ENCODE assay signal across 16 mouse cellular contexts in genomic region chr16:11638739-11639138, GRCm38 (mm10).
DNase-seq lines count a peak whose midpoint lies in the region; TF ChIP-seq lines count a peak whose summit lies in the region.
"Had no signal": no experiment of that assay in that cellular context is flagged by ENCODE, and none has a peak within 500 bp of the region (broad histone marks: within the 10 kb centered on the region; RNA-seq: fewer than 3 reads in every experiment).

No protein-coding gene starts in this region.

- TF ChIP-seq CTCF in layer of hippocampus, adult 2 months (conservative IDR thresholded peaks at IDR 0.05): no peak

- H3K27ac ChIP-seq in layer of hippocampus, adult 2 months: peak overlapping the region; percentile 69
- H3K27ac ChIP-seq: forebrain, embryonic 10.5 days; heart, adult 2 months; hindbrain, embryonic 12.5 days; left cerebral cortex, adult 2 months had no signal

- peak; percentile 47 for DNase-seq in adrenal gland, adult 2 months
- DNase-seq in adrenal gland, adult 8-10 months: no peak
- DNase-seq in layer of hippocampus, adult 2 months (ENCODE audit: low spot score in 2 of 2): no peak
- DNase-seq in layer of hippocampus, postnatal 25 days (ENCODE audit: extremely low spot score in 1 of 2, low spot score in 1 of 2): no peak
- peak; percentile 81 for DNase-seq in adipocyte (ENCODE audit: low spot score)
- peak; percentile 30 to 33 for DNase-seq in cerebellum, postnatal 14 days
- DNase-seq in frontal cortex, postnatal 25 days (ENCODE audit: low spot score in 2 of 2): no peak
- DNase-seq: forebrain, postnatal 0 days; gastrocnemius, postnatal 25 days; heart, adult 2 months; kidney, postnatal 36 days; liver, postnatal 0 days; thymus, postnatal 25 days had no signal

- H3K4me3 ChIP-seq in layer of hippocampus, adult 2 months: no peak overlapping the region
- H3K4me3 ChIP-seq: forebrain, embryonic 10.5 days; heart, adult 2 months; hindbrain, embryonic 12.5 days; left cerebral cortex, adult 2 months had no signal

Comparison
In these comparisons a context has a peak if more than half of its experiments do, and no peak if none do; other contexts are left out.
1. DNase-seq: peak in adrenal gland, adult 2 months (single experiment), adipocyte (single experiment) and cerebellum, postnatal 14 days (2 of 2); none in adrenal gland, adult 8-10 months (single experiment), layer of hippocampus, adult 2 months (0 of 2), layer of hippocampus, postnatal 25 days (0 of 2) and frontal cortex, postnatal 25 days (0 of 2).